Mouse (Mus musculus) lung, postnatal 0 days (tissue): ENCODE results near the gene Hoxc5. TPM values are rescaled to one million over a fixed set of nuclear protein-coding genes. Genes with fewer than 3 reads are reported as not detected.

Source experiments
- ATAC-seq: fragments of 200-750 bp; cut with Nextera tagmentation; 2 replicates; pipeline ENCODE4 v1.8.0; 2017; ENCODE audit warnings: moderate library complexity
- DNase-seq: peaks from one replicate; pipeline ENCODE4 v3.0.0-alpha.2; 2016; ENCODE audit warnings: low spot score
- H3K27ac ChIP-seq: fragments of 300-500 bp; sonication (generic); 2 replicates; pipeline ENCODE4 v1.5.1; 2014; ENCODE audit warnings: antibody characterized with exemption, mild to moderate bottlenecking, low read length, mixed read lengths
- H3K27me3 ChIP-seq: fragments of 300-500 bp; sonication (generic); replicated peaks from 2 replicates; pipeline ENCODE4 v1.6.1; 2014; ENCODE audit warnings: low read length, mixed read lengths; ENCODE audit not compliant: insufficient read depth
- H3K36me3 ChIP-seq: fragments of 300-500 bp; sonication (generic); 2 replicates; pipeline ENCODE4 v1.6.1; 2014; ENCODE audit warnings: low read length, mixed read lengths; ENCODE audit not compliant: insufficient read depth
- H3K4me1 ChIP-seq: fragments of 300-500 bp; sonication (generic); 2 replicates; pipeline ENCODE4 v1.6.1; 2014; ENCODE audit warnings: antibody characterized with exemption, low read depth, low read length, mixed read lengths; ENCODE audit not compliant: insufficient read depth
- H3K4me2 ChIP-seq: fragments of 300-500 bp; sonication (generic); replicated peaks from 2 replicates; pipeline ENCODE4 v1.6.1; 2014; ENCODE audit warnings: low read depth, mild to moderate bottlenecking, low read length, moderate library complexity, mixed read lengths
- H3K4me3 ChIP-seq: fragments of 300-500 bp; sonication (generic); 2 replicates; pipeline ENCODE4 v1.5.1; 2014; ENCODE audit warnings: low read depth, low read length
- H3K9ac ChIP-seq: fragments of 300-500 bp; sonication (generic); replicated peaks from 2 replicates; pipeline ENCODE4 v1.6.1; 2014; ENCODE audit warnings: low read depth, mild to moderate bottlenecking
- H3K9me3 ChIP-seq: fragments of 300-500 bp; sonication (generic); 2 replicates; pipeline ENCODE4 v1.6.1; 2016; ENCODE audit warnings: low read length, mixed read lengths
- CTCF ChIP-seq: IDR thresholded peaks from 2 replicates; pipeline ENCODE4 v1.5.1; 2016; ENCODE audit warnings: antibody characterized with exemption, mild to moderate bottlenecking
- EP300 ChIP-seq: IDR thresholded peaks from 2 replicates; pipeline ENCODE4 v1.6.1; 2016; ENCODE audit warnings: antibody characterized with exemption, mild to moderate bottlenecking, control low read depth
- WGBS: fragments of 180-500 bp; shearing (Covaris S2); extraction: QIAGEN DNeasy Blood & Tissue Kit; methylation state at CpG from one replicate; pipeline ENCODE4 v1.1.7; 2014; 5-methylcytosine and 5-hydroxymethylcytosine counted together
- polyA plus RNA-seq: library from polyadenylated mRNA; unstranded; fragments of >200 nt; fragmentation: Nextera tagmentation; extraction: Ambion mirVana; gene quantifications from 2 replicates; pipeline ENCODE4 v1.2.1, GENCODE M21; 2015

Gene Hoxc5
- polyA plus RNA-seq, 1 experiment from 2014 or later, result not detected

- ATAC-seq (no peak), DNase-seq (no peak)
- Histone ChIP-seq H3K36me3 (no peaks in the 10 kb centered on the region), H3K4me3 (no peak overlapping the region), H3K27me3 (peaks cover 79% of the 10 kb centered on the region), H3K4me1 (no peaks in the 10 kb centered on the region), H3K9ac (no peak overlapping the region), H3K4me2 (no peak overlapping the region), H3K27ac (no peak overlapping the region), H3K9me3 (no peaks in the 10 kb centered on the region)
- 2% methylated on average over 36 of the region's 53 CpGs for WGBS
- no peak for TF ChIP-seq EP300
- TF ChIP-seq CTCF, result peak; percentile 51
Measured at GRCm38 (mm10) chr15:102942739-102943467, 24.3 kb upstream of the Hoxc5 start.

- TF ChIP-seq CTCF, result no peak
- no peak for TF ChIP-seq EP300
- peaks cover 79% of the 10 kb centered on the region for H3K27me3 ChIP-seq
- no peak overlapping the region for H3K27ac ChIP-seq
- ATAC-seq (no peak), DNase-seq (no peak)
- no peak overlapping the region for H3K4me2 ChIP-seq
- H3K4me1 ChIP-seq, result no peaks in the 10 kb centered on the region
- 3% methylated on average over 5 of the region's 5 CpGs for WGBS
- no peaks in the 10 kb centered on the region for H3K36me3 ChIP-seq
- H3K9me3 ChIP-seq, result no peaks in the 10 kb centered on the region
- no peak overlapping the region for H3K9ac ChIP-seq
- no peak overlapping the region for H3K4me3 ChIP-seq
Measured at GRCm38 (mm10) chr15:102943468-102943813, 23.8 kb upstream of the Hoxc5 start.

- no peak for ATAC-seq
- Histone ChIP-seq H3K36me3 (no peaks in the 10 kb centered on the region), H3K27ac (no peak overlapping the region), H3K9ac (no peak overlapping the region), H3K4me3 (no peak overlapping the region), H3K9me3 (no peaks in the 10 kb centered on the region), H3K4me1 (no peaks in the 10 kb centered on the region), H3K4me2 (no peak overlapping the region), H3K27me3 (peaks cover 84% of the 10 kb centered on the region)
- 14% methylated on average over 22 of the region's 22 CpGs for WGBS
- no peak for DNase-seq
- TF ChIP-seq CTCF (no peak), EP300 (no peak)
Measured at GRCm38 (mm10) chr15:102945185-102946077, 21.8 kb upstream of the Hoxc5 start.

- DNase-seq, result no peak
- no peak overlapping the region for H3K27ac ChIP-seq
- no peak overlapping the region for H3K9ac ChIP-seq
- H3K4me1 ChIP-seq, result no peaks in the 10 kb centered on the region
- no peaks in the 10 kb centered on the region for H3K36me3 ChIP-seq
- no peak overlapping the region for H3K4me2 ChIP-seq
- TF ChIP-seq CTCF (no peak), EP300 (no peak)
- ATAC-seq, result no peak
- 1% methylated on average over 9 of the region's 9 CpGs for WGBS
- no peak overlapping the region for H3K4me3 ChIP-seq
- H3K27me3 ChIP-seq, result peaks cover 85% of the 10 kb centered on the region
- H3K9me3 ChIP-seq, result no peaks in the 10 kb centered on the region
Measured at GRCm38 (mm10) chr15:102947276-102947675, 20.0 kb upstream of the Hoxc5 start.

- ATAC-seq, result no peak
Measured at GRCm38 (mm10) chr15:102948842-102949241, 18.4 kb upstream of the Hoxc5 start.

GRCm38 (mm10) chr15:102949696-102950095, 17.5 kb upstream of the Hoxc5 start:
- WGBS, result 2% methylated on average over 20 of the region's 20 CpGs
- H3K9ac ChIP-seq, result no peak overlapping the region
- no peak for ATAC-seq
- no peak for DNase-seq
- no peaks in the 10 kb centered on the region for H3K4me1 ChIP-seq
- H3K9me3 ChIP-seq, result no peaks in the 10 kb centered on the region
- no peak overlapping the region for H3K27ac ChIP-seq
- no peaks in the 10 kb centered on the region for H3K36me3 ChIP-seq
- no peak overlapping the region for H3K4me3 ChIP-seq
- peaks cover 91% of the 10 kb centered on the region for H3K27me3 ChIP-seq
- H3K4me2 ChIP-seq, result no peak overlapping the region
- TF ChIP-seq EP300 (no peak), CTCF (no peak)

More at GRCm38 (mm10) chr15:102948842-102949241, 18.4 kb upstream of the Hoxc5 start:
- H3K27ac ChIP-seq, result no peak overlapping the region
- H3K36me3 ChIP-seq, result no peaks in the 10 kb centered on the region
- no peak for TF ChIP-seq EP300
- TF ChIP-seq CTCF, result no peak
- WGBS, result 15% methylated on average over 2 of the region's 2 CpGs
- H3K4me3 ChIP-seq, result no peak overlapping the region
- no peaks in the 10 kb centered on the region for H3K4me1 ChIP-seq
- no peak overlapping the region for H3K4me2 ChIP-seq
- no peaks in the 10 kb centered on the region for H3K9me3 ChIP-seq
- peaks cover 90% of the 10 kb centered on the region for H3K27me3 ChIP-seq
- no peak overlapping the region for H3K9ac ChIP-seq
- DNase-seq, result no peak
